Mouse (Mus musculus): Measurements from ENCODE around the gene Galk1.

- TF ChIP-seq CTCF (IDR thresholded peaks at IDR 0.05; ENCODE audit: low read depth): no peak
- TF ChIP-seq EP300 (IDR thresholded peaks at IDR 0.05; ENCODE audit: low read depth): no peak
Observed at GRCm38 (mm10) chr11:116042372-116043138, 30.0 kb upstream of the Galk1 start.
